Mouse (Mus musculus) central nervous system, embryonic 18 days (tissue): ENCODE data around the gene C1ql2. TPM values are rescaled to one million over a fixed set of nuclear protein-coding genes. Genes with fewer than 3 reads are reported as not detected.

Experiments used
- polyA plus RNA-seq: library from polyadenylated mRNA; depleted of rRNA; stranded (reverse); fragments of >200 nt; gene quantifications from 2 replicates; pipeline ENCODE4 v1.2.3, GENCODE M21; 2012; rRNA removed

The C1ql2 gene
- 4.6 and 5.0 TPM in 2 replicates for polyA plus RNA-seq

GRCm38 (mm10) chr1:120340419-120341171, at the start of gene C1ql2:
Gene C1ql2, plus strand, starts transcription at chr1:120340582.

Other genes starting within 250 kb of the C1ql2 start
- gene Dbi, start 219.5 kb upstream of the C1ql2 start, polyA plus RNA-seq = 741 and 882 TPM in 2 replicates
- gene 3110009E18Rik, start 219.4 kb upstream of the C1ql2 start, polyA plus RNA-seq = 12.2 and 12.3 TPM in 2 replicates
- gene Steap3, start 67.9 kb upstream of the C1ql2 start, polyA plus RNA-seq = 3.0 and 3.8 TPM in 2 replicates
- 0.04 TPM in 1 of 2 replicates, not detected in the other for gene Marco, start 164.4 kb downstream of the C1ql2 start, polyA plus RNA-seq